Mouse (Mus musculus): ENCODE data around the gene Suclg1. TPM values are rescaled to one million over a fixed set of nuclear protein-coding genes. Genes with fewer than 3 reads are reported as not detected.

The Suclg1 gene
- polyA plus RNA-seq, 1 experiment from 2014 or later: 206 TPM

GRCm38 (mm10) chr6:73322306-73322705, 74.1 kb downstream of the Suclg1 start:
- ATAC-seq: no peak
- in situ Hi-C loops (cut with MboI; ENCODE audit: low pct_unique_long_range_greater_than_20kb): no loop called here
- CTCF ChIA-PET: no interaction called here
- DNase-seq (ENCODE audit: low read depth, low spot score): no peak
- TF ChIP-seq CTCF (IDR thresholded peaks at IDR 0.05): no peak
- H3K27me3 ChIP-seq: peaks cover 22% of the 10 kb centered on the region
- POLR2A ChIA-PET: no interaction called here

Other genes starting within 250 kb of the Suclg1 start
- 0.01 TPM for gene Dnah6, start 26.7 kb upstream of the Suclg1 start, polyA plus RNA-seq (2021)
- not detected for gene 4931417E11Rik, start 221.3 kb downstream of the Suclg1 start, polyA plus RNA-seq (2021)

Measured in Patski (cell line).